15 mouse cellular contexts compared by ENCODE assay signal in the genomic region with DNA sequence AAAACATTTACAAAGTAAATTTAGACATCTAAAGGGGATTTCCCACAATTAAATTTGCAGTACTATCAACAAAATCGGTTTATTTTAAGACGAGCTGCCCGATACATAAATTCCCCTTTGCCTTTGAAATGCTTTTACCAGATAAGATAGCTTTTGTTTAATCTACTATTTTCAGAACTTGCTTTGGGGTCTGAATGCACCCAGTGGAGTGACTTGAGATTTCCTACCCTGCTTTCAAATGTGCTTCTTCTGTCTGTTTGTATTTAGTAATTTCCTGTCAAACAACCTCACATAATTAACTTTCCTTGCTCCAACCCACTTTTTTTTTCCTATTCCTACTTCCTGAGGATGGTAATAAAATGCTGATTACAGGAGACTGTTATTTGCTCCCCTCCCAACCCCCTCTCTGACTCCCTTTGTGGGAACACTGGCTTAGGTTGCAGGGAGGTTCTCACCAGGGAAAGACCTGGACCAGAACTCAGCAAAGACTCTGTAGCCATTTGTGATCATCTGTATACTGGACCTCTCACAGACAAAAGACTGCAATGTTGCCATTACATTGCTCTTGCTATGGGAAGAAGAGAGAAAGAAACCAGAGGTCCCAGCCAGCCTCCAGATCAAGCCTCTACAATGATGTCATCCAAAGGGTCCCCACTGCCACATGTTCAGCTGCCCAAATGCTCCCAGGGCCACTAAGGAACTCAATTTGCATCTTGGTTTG.
DNase-seq lines count a peak whose midpoint lies in the region; ATAC-seq and TF ChIP-seq lines count a peak whose summit lies in the region.
"Had no signal": no experiment of that assay in that cellular context is flagged by ENCODE, and none has a peak within 500 bp of the region (broad histone marks: within the 10 kb centered on the region; RNA-seq: fewer than 3 reads in every experiment).

No protein-coding gene starts in this region.

- DNase-seq in forebrain, embryonic 10.5 days (ENCODE audit: extremely low spot score, low spot score) = no peak
- DNase-seq in kidney, postnatal 4 days = no peak
- DNase-seq in 416B (ENCODE audit: low read depth) = peak; percentile 29
- no peak for DNase-seq in heart, postnatal 0 days (ENCODE audit: low spot score)
- no peak for DNase-seq in cerebellum, postnatal 10 days
- no peak for DNase-seq in right cerebral cortex, adult 2 months (ENCODE audit: low spot score in 2 of 2)
- DNase-seq: embryo, embryonic 11 days; layer of hippocampus, postnatal 36 days; retina, postnatal 1 day; thymus, postnatal 4 days had no signal

- 0 out of 2 replicates have a peak, but pooled peaks have one; percentile 22 for TF ChIP-seq EP300 in heart, postnatal 0 days (IDR thresholded peaks at IDR 0.05; ENCODE audit: low read depth)

- no peak for ATAC-seq in forebrain, embryonic 16.5 days
- ATAC-seq in kidney, embryonic 15.5 days (replicated peaks; ENCODE audit: low FRiP score) = no peak
- ATAC-seq in heart, postnatal 0 days (ENCODE audit: insufficient read depth, low read depth) = no peak

- H3K9me3 ChIP-seq in forebrain, embryonic 10.5 days = no peaks in the 10 kb centered on the region
- H3K9me3 ChIP-seq in forebrain, embryonic 16.5 days (ENCODE audit: control insufficient read depth, low read length) = no peaks in the 10 kb centered on the region
- no peaks in the 10 kb centered on the region for H3K9me3 ChIP-seq in kidney, embryonic 15.5 days (replicated peaks)
- no peaks in the 10 kb centered on the region for H3K9me3 ChIP-seq in heart, postnatal 0 days (replicated peaks; ENCODE audit: control insufficient read depth, low read length)
- H3K9me3 ChIP-seq: G1E; hindbrain, embryonic 15.5 days; liver, embryonic 15.5 days had no signal

- no peak overlapping the region for H3K4me3 ChIP-seq in forebrain, embryonic 10.5 days
- H3K4me3 ChIP-seq in forebrain, embryonic 16.5 days (replicated peaks; ENCODE audit: low read length) = no peak overlapping the region
- no peak overlapping the region for H3K4me3 ChIP-seq in kidney, embryonic 15.5 days (replicated peaks)
- H3K4me3 ChIP-seq in heart, postnatal 0 days (ENCODE audit: low read depth, low read length) = no peak overlapping the region
- H3K4me3 ChIP-seq: hindbrain, embryonic 15.5 days; liver, embryonic 15.5 days had no signal

- 91% methylated on average over 3 of the region's 3 CpGs for WGBS in forebrain, embryonic 10.5 days
- WGBS in forebrain, embryonic 16.5 days = 79% methylated on average over 3 of the region's 3 CpGs
- 37% methylated on average over 3 of the region's 3 CpGs for WGBS in kidney, embryonic 15.5 days
- WGBS in heart, postnatal 0 days = 24% methylated on average over 3 of the region's 3 CpGs

- no peak overlapping the region for H3K9ac ChIP-seq in forebrain, embryonic 16.5 days (replicated peaks; ENCODE audit: low read depth, low read length)
- H3K9ac ChIP-seq in kidney, embryonic 15.5 days = no peak overlapping the region
- H3K9ac ChIP-seq in heart, postnatal 0 days (replicated peaks; ENCODE audit: low read depth, low read length) = no peak overlapping the region
- H3K9ac ChIP-seq: hindbrain, embryonic 15.5 days; liver, embryonic 15.5 days had no signal

- peaks cover 19% of the 10 kb centered on the region for H3K36me3 ChIP-seq in forebrain, embryonic 10.5 days (replicated peaks)
- no peaks in the 10 kb centered on the region for H3K36me3 ChIP-seq in forebrain, embryonic 16.5 days (ENCODE audit: control insufficient read depth, insufficient read depth)
- no peaks in the 10 kb centered on the region for H3K36me3 ChIP-seq in kidney, embryonic 15.5 days
- no peaks in the 10 kb centered on the region for H3K36me3 ChIP-seq in heart, postnatal 0 days (replicated peaks; ENCODE audit: control insufficient read depth, insufficient read depth, low read length)
- H3K36me3 ChIP-seq: G1E; hindbrain, embryonic 15.5 days; liver, embryonic 15.5 days had no signal

- TF ChIP-seq CTCF in heart, postnatal 0 days (IDR thresholded peaks at IDR 0.05; ENCODE audit: low read depth) = no peak

- H3K4me1 ChIP-seq in forebrain, embryonic 10.5 days = peaks cover 40% of the 10 kb centered on the region
- H3K4me1 ChIP-seq in forebrain, embryonic 16.5 days (replicated peaks; ENCODE audit: control insufficient read depth, insufficient read depth, low read length) = peaks cover 7% of the 10 kb centered on the region
- peaks cover 37% of the 10 kb centered on the region for H3K4me1 ChIP-seq in kidney, embryonic 15.5 days
- H3K4me1 ChIP-seq in heart, postnatal 0 days (ENCODE audit: control insufficient read depth, insufficient read depth) = peaks cover under 1% of the 10 kb centered on the region; the same call in 1 of the 2 replicates

- no peak overlapping the region for H3K4me2 ChIP-seq in forebrain, embryonic 16.5 days (ENCODE audit: low read length)
- no peak overlapping the region for H3K4me2 ChIP-seq in kidney, embryonic 15.5 days
- no peak overlapping the region for H3K4me2 ChIP-seq in heart, postnatal 0 days (ENCODE audit: low read depth, low read length)
- H3K4me2 ChIP-seq: hindbrain, embryonic 15.5 days; liver, embryonic 15.5 days had no signal

- peak overlapping the region; percentile 64 for H3K27ac ChIP-seq in forebrain, embryonic 10.5 days
- H3K27ac ChIP-seq in forebrain, embryonic 16.5 days (ENCODE audit: low read length) = no peak overlapping the region
- H3K27ac ChIP-seq in kidney, embryonic 15.5 days = peak overlapping the region; percentile 65
- H3K27ac ChIP-seq in heart, postnatal 0 days (ENCODE audit: low read depth) = no peak overlapping the region
- H3K27ac ChIP-seq: hindbrain, embryonic 15.5 days; liver, embryonic 15.5 days had no signal

- H3K27me3 ChIP-seq in forebrain, embryonic 10.5 days (ENCODE audit: poor library complexity, severe bottlenecking) = no peaks in the 10 kb centered on the region
- no peaks in the 10 kb centered on the region for H3K27me3 ChIP-seq in forebrain, embryonic 16.5 days (replicated peaks; ENCODE audit: control insufficient read depth, insufficient read depth, low read length)
- H3K27me3 ChIP-seq in kidney, embryonic 15.5 days = no peaks in the 10 kb centered on the region
- H3K27me3 ChIP-seq in heart, postnatal 0 days (ENCODE audit: control insufficient read depth, insufficient read depth, low read length) = no peaks in the 10 kb centered on the region
- H3K27me3 ChIP-seq: hindbrain, embryonic 15.5 days; liver, embryonic 15.5 days had no signal

Comparison
In these comparisons a context has a peak if more than half of its experiments do, and no peak if none do; other contexts are left out.
1. H3K27ac ChIP-seq: peak in forebrain, embryonic 10.5 days (single experiment) and kidney, embryonic 15.5 days (single experiment); none in forebrain, embryonic 16.5 days (single experiment) and heart, postnatal 0 days (single experiment).